Mouse (Mus musculus) liver, adult 2 months (tissue): ENCODE measurements around the gene Mybpc2. TPM values are rescaled to one million over a fixed set of nuclear protein-coding genes. Genes with fewer than 3 reads are reported as not detected.

Experiments
- DNase-seq: peaks from one replicate; pipeline ENCODE4 v3.0.0-alpha.2; 2011; ENCODE audit warnings: low read depth, low spot score; ENCODE audit errors: extremely low read depth
- H3K27ac ChIP-seq: fragments of 200-500 bp; replicated peaks from 2 replicates; pipeline ENCODE4 v1.5.1; 2012; ENCODE audit warnings: low read depth, mild to moderate bottlenecking, control low read depth, inconsistent platforms, low read length; ENCODE audit not compliant: insufficient read depth
- H3K27me3 ChIP-seq: fragments of 200-500 bp; 2 replicates; pipeline ENCODE4 v1.6.1; 2012; ENCODE audit warnings: mild to moderate bottlenecking, moderate library complexity, low read length, inconsistent platforms; ENCODE audit not compliant: control insufficient read depth, insufficient read depth
- H3K36me3 ChIP-seq: fragments of 200-500 bp; 2 replicates; pipeline ENCODE4 v1.6.1; 2012; ENCODE audit warnings: low read length, inconsistent platforms; ENCODE audit not compliant: control insufficient read depth, insufficient read depth
- H3K4me1 ChIP-seq: fragments of 200-500 bp; 2 replicates; pipeline ENCODE4 v1.6.1; 2011; ENCODE audit warnings: low read length; ENCODE audit not compliant: control insufficient read depth, insufficient read depth
- H3K4me3 ChIP-seq: fragments of 200-500 bp; 2 replicates; pipeline ENCODE4 v1.5.1; 2011; ENCODE audit warnings: low read depth, mild to moderate bottlenecking, control low read depth, low read length, moderate library complexity; ENCODE audit not compliant: insufficient read depth
- H3K79me2 ChIP-seq: fragments of 200-500 bp; 2 replicates; pipeline ENCODE4 v1.6.1; 2012; ENCODE audit warnings: inconsistent platforms, mild to moderate bottlenecking, low read length, moderate library complexity; ENCODE audit not compliant: control insufficient read depth, insufficient read depth
- H3K9ac ChIP-seq: fragments of 200-500 bp; 2 replicates; pipeline ENCODE4 v1.6.1; 2012; ENCODE audit warnings: low read depth, mild to moderate bottlenecking, control low read depth, inconsistent platforms, low read length
- CTCF ChIP-seq: fragments of 200-500 bp; IDR thresholded peaks from 2 replicates; pipeline ENCODE4 v1.5.1; 2011; ENCODE audit warnings: low read depth, low read length, control low read depth
- POLR2A ChIP-seq: fragments of 200-500 bp; IDR thresholded peaks from 2 replicates; pipeline ENCODE4 v1.6.1; 2011; ENCODE audit warnings: low read length, control low read depth; ENCODE audit not compliant: insufficient read depth; ENCODE audit errors: extremely low read depth
- WGBS: fragments of 180-500 bp; shearing (Covaris S2); methylation state at CpG from one replicate; pipeline ENCODE4 v1.1.7; 2018; 5-methylcytosine and 5-hydroxymethylcytosine counted together
- polyA plus RNA-seq: library from polyadenylated mRNA; depleted of rRNA; stranded (reverse); fragments of >200 nt; gene quantifications from 2 replicates; pipeline ENCODE4 v1.2.3, GENCODE M21; 2012
- total RNA-seq: library from RNA; depleted of rRNA; stranded (reverse); fragments of >200 nt; gene quantifications from 2 replicates; pipeline ENCODE4 v1.2.3, GENCODE M21; 2014

Gene Mybpc2
- total and polyA plus RNA-seq, 2 experiments, result 0.55 TPM; not detected in 1

GRCm38 (mm10) chr7:44553196-44553764, 28.8 kb upstream of the Mybpc2 start:
- peak overlapping the region; percentile 82 for H3K9ac ChIP-seq
- TF ChIP-seq POLR2A (no peak), CTCF (no peak)
- peaks cover 18% of the 10 kb centered on the region; the same call in 1 of the 2 replicates for H3K36me3 ChIP-seq
- peak; percentile 19 for DNase-seq
- 3% methylated on average over 32 of the region's 32 CpGs for WGBS
- no peaks in the 10 kb centered on the region for H3K27me3 ChIP-seq
- H3K27ac ChIP-seq, result peak overlapping the region; percentile 86
- H3K4me3 ChIP-seq, result peak overlapping the region; percentile 82
- no peaks in the 10 kb centered on the region for H3K79me2 ChIP-seq
- H3K4me1 ChIP-seq, result peaks cover 4% of the 10 kb centered on the region; the same call in 1 of the 2 replicates

GRCm38 (mm10) chr7:44552141-44552908, 27.9 kb upstream of the Mybpc2 start:
- DNase-seq, result no peak
- WGBS, result 91% methylated on average over 31 of the region's 31 CpGs
- Histone ChIP-seq H3K27ac (no peak overlapping the region), H3K36me3 (peaks cover 18% of the 10 kb centered on the region; the same call in 1 of the 2 replicates), H3K79me2 (no peaks in the 10 kb centered on the region), H3K9ac (no peak overlapping the region), H3K4me3 (no peak overlapping the region), H3K27me3 (no peaks in the 10 kb centered on the region), H3K4me1 (peaks cover 4% of the 10 kb centered on the region; the same call in 1 of the 2 replicates)
- TF ChIP-seq POLR2A, result no peak
- no peak for TF ChIP-seq CTCF

GRCm38 (mm10) chr7:44551731-44552130, 27.3 kb upstream of the Mybpc2 start:
- H3K27me3 ChIP-seq, result no peaks in the 10 kb centered on the region
- no peak for TF ChIP-seq POLR2A
- no peak for TF ChIP-seq CTCF
- 86% methylated on average over 22 of the region's 22 CpGs for WGBS
- H3K4me3 ChIP-seq, result no peak overlapping the region
- no peak overlapping the region for H3K9ac ChIP-seq
- H3K27ac ChIP-seq, result no peak overlapping the region
- peaks cover 18% of the 10 kb centered on the region; the same call in 1 of the 2 replicates for H3K36me3 ChIP-seq
- no peak for DNase-seq
- H3K4me1 ChIP-seq, result peaks cover 4% of the 10 kb centered on the region; the same call in 1 of the 2 replicates
- no peaks in the 10 kb centered on the region for H3K79me2 ChIP-seq

GRCm38 (mm10) chr7:44551301-44551700, 26.8 kb upstream of the Mybpc2 start:
- Histone ChIP-seq H3K79me2 (no peaks in the 10 kb centered on the region), H3K27ac (no peak overlapping the region), H3K27me3 (no peaks in the 10 kb centered on the region), H3K9ac (no peak overlapping the region), H3K36me3 (peaks cover 18% of the 10 kb centered on the region; the same call in 1 of the 2 replicates), H3K4me3 (no peak overlapping the region), H3K4me1 (peaks cover 4% of the 10 kb centered on the region; the same call in 1 of the 2 replicates)
- WGBS, result 96% methylated on average over 21 of the region's 21 CpGs
- DNase-seq, result no peak
- TF ChIP-seq CTCF (no peak), POLR2A (no peak)

- no peak for TF ChIP-seq POLR2A
- no peak for TF ChIP-seq CTCF
- Histone ChIP-seq H3K4me1 (peaks cover 4% of the 10 kb centered on the region; the same call in 1 of the 2 replicates), H3K36me3 (peaks cover 18% of the 10 kb centered on the region; the same call in 1 of the 2 replicates), H3K79me2 (no peaks in the 10 kb centered on the region), H3K27ac (no peak overlapping the region), H3K4me3 (no peak overlapping the region), H3K27me3 (no peaks in the 10 kb centered on the region), H3K9ac (no peak overlapping the region)
- no peak for DNase-seq
- 95% methylated on average over 12 of the region's 12 CpGs for WGBS
These were observed 25.9 kb upstream of the Mybpc2 start for GRCm38 (mm10) chr7:44550409-44550678.
